Mouse (Mus musculus) frontal cortex, postnatal 14 days (tissue): ENCODE measurements around the gene Tjp2.

Experiments used
- DNase-seq, 2 experiments: peaks; one replicate each; pipeline ENCODE4 v3.0.0; 2022; ENCODE audit warnings: low spot score in 2 of 2

Tjp2 gene

GRCm38 (mm10) chr19:24058851-24059250 is 166.0 kb downstream of the Tjp2 start:
- no peak for DNase-seq

- DNase-seq, result no peak
These were observed 166.8 kb downstream of the Tjp2 start for GRCm38 (mm10) chr19:24058021-24058420.

DNA sequence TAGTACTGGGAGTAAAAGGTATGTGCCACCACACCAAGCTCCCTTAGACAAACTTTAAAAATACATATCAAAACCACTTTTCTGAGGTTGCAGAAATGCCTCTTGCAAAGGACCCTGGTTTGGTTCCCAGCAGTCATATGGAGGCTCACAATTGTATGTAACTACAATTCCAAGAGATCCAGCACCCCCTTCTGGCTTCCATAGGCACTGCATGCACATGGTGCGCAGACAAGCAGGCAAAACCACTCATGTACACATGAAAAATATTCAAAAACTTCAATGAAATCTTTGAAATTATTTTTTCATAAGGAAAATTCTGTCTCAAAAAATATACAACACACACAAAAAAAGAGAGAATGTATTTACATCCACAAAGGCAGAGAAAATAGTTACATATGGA is 167.9 kb downstream of the Tjp2 start:
- no peak for DNase-seq

DNA sequence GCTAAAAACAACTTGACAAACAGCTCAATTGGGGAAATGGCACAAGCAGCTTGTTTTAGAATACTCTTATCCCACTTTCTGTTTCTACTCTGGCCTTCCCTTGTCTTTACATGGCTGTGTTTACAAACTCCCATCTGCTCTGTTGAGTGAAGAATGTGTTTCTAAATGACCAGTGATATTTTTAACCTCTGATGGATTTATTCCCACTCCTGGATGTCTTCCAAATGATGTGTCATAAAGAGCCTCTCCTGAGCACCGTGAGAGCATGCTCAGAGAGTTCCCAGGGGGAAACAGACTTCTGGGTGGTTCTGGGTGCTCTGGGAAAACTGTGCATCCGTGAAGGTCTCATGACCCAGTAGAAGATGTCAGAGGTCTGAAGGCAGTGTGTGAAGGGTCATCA is 169.9 kb downstream of the Tjp2 start:
- no peak for DNase-seq

- DNase-seq, result no peak
These were observed 170.6 kb downstream of the Tjp2 start for GRCm38 (mm10) chr19:24054265-24054664.

GRCm38 (mm10) chr19:24050514-24050913 is 174.3 kb downstream of the Tjp2 start:
- DNase-seq, result no peak

DNA sequence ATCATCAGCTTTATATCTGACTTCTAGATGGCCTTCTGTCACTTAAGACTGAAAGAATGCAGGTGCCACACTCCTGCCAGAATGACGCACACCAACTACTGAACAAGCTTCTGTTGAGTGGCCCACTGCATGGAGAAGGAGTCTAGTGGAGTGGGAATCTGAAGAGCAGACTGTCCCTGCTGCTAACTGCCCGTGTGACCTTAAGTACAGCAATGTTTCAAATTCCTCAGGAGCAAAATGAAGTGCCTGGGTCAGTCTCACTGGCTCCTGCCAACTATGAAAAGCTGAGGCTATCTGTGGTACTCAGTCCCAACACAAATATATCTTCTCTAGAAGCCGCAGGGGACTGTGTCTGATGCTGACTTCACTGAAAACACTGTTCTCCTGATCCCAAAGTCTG is 175.5 kb downstream of the Tjp2 start:
- no peak for DNase-seq

DNA sequence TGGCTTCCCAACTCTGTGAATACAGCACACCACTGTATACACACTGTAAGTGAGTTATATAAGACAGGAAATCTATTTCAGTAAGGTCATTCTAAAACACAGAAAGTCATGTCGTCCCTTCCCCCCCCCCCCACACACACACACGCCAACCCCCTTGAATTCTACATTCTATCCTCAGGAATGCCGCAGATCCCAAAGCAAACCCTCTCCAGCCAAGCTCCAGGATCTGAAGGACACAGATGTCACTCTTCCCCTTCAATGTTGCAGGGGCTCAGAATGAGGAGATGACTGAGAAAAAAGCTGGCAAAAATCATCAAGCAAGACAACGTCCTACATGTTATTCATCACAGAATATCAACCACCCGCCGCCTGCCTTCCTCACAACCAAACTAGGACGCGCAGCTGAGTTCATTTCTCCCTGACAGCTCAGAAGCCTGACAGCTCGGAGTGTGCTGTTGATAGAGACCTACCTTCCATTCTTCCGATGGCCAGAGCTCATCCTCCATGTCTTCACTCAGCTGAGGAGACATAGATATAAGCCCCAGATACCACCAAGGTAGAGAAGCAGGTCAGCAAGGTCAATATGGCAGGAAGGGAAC is 178.3 kb downstream of the Tjp2 start:
- DNase-seq, result no peak
